Mouse (Mus musculus): ENCODE measurements around the gene Zbtb48. TPM values are rescaled to one million over a fixed set of nuclear protein-coding genes. Genes with fewer than 3 reads are reported as not detected.
A peak's percentile ranks its signal among the peaks of the same experiment; 100 is the strongest.

Gene Zbtb48
- total and polyA plus RNA-seq, 3 experiments = 12.1 to 21.4 TPM; not detected in 1

DNA sequence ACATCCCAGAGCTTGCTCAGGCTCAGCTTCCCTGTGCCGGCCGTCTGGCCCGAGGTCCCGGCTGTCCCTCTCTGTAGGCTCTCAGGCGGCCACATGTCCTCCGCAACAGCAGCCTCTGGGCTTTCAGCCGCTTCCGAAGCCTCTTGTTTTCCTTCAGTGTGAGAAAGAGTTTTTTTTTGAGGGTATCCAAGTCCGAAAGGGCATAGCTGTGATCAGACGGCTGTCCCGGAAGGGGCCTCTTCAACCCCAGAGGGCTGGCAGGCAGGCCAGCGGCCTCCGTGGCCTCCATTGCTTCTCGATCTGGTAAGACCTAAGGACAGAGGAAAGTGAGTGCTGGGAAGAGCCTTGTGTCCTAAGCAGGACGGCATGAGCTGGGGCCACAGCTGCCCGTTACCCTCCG lies 44.4 kb downstream of the Zbtb48 start:
- Histone ChIP-seq H3K9ac (ENCODE audit: control insufficient read depth, low read depth, low read length, poor library complexity, severe bottlenecking) (no peak overlapping the region), H3K36me3 (ENCODE audit: control insufficient read depth in 1 of 2, insufficient read depth in 2 of 2, low read length in 2 of 2) (peaks cover 0 to 3% of the 10 kb centered on the region in 2 experiments; a peak in 2 of 4 replicates), H3K27me3 (ENCODE audit: control insufficient read depth in 1 of 2, insufficient read depth in 2 of 2, low read length in 2 of 2) (no peaks in the 10 kb centered on the region), H3K27ac (ENCODE audit: control insufficient read depth, low read depth, low read length) (no peak overlapping the region), H3K9me3 (replicated peaks; ENCODE audit: insufficient read depth, low read length) (no peaks in the 10 kb centered on the region), H3K4me3 (ENCODE audit: control insufficient read depth in 1 of 2, insufficient read depth in 1 of 2, low read depth in 2 of 2, low read length in 2 of 2) (no peak overlapping the region), H3K4me1 (ENCODE audit: control insufficient read depth in 1 of 2, insufficient read depth in 2 of 2, low read length in 2 of 2) (peaks cover 0 to 5% of the 10 kb centered on the region in 2 experiments; a peak in 3 of 4 replicates), H3K79me2 (ENCODE audit: control insufficient read depth, insufficient read depth, low read length, poor library complexity) (peaks cover 2% of the 10 kb centered on the region; the same call in 1 of the 2 replicates)
- DNase-seq (ENCODE audit: low read depth, low spot score) = no peak
- no peak for TF ChIP-seq TBP (IDR thresholded peaks at IDR 0.05; ENCODE audit: low read depth, low read length)
- peak; percentile 72; the same call in 1 of the 2 replicates for TF ChIP-seq POLR2AphosphoS2 (IDR thresholded peaks at IDR 0.05; ENCODE audit: low read length)
- TF ChIP-seq MAX (IDR thresholded peaks at IDR 0.05; ENCODE audit: low read length) = no peak

DNA sequence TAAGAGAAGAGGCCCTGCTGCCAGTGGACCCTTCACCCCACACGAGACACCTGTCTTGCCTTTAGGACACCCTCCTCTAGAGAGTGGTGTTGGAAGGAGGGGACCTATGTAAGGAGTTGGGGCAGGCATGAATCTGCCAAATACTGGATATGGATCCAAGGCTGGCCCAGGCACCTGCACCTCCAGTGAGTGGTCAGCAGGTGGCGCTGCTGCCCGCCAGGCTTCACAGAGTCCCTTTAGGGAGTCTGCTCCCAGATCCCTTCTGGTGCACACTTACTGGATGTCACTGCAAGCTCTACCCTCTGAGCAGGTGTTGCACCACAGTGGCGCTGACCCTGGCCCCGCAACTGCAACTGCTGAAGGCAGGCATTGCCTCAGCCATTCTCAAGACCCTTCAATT lies 46.1 kb downstream of the Zbtb48 start:
- no peaks in the 10 kb centered on the region for H3K9me3 ChIP-seq (replicated peaks; ENCODE audit: insufficient read depth, low read length)
- no peaks in the 10 kb centered on the region for H3K4me1 ChIP-seq (ENCODE audit: control insufficient read depth in 1 of 2, insufficient read depth in 2 of 2, low read length in 2 of 2)
- peak; percentile 77 for DNase-seq (ENCODE audit: low read depth, low spot score)
- H3K27me3 ChIP-seq (ENCODE audit: control insufficient read depth in 1 of 2, insufficient read depth in 2 of 2, low read length in 2 of 2) = no peaks in the 10 kb centered on the region
- no peak for TF ChIP-seq ZKSCAN1 (IDR thresholded peaks at IDR 0.05; ENCODE audit: low read depth, low read length)
- no peak for TF ChIP-seq CHD2 (IDR thresholded peaks at IDR 0.05; ENCODE audit: low read length)
- no peak for TF ChIP-seq MAFK (IDR thresholded peaks at IDR 0.05; ENCODE audit: borderline replicate concordance, low read depth, low read length)
- TF ChIP-seq SMC3 (IDR thresholded peaks at IDR 0.05; ENCODE audit: low read depth, low read length) = peak; percentile 75
- no peak; the same call in 1 of the 2 replicates for TF ChIP-seq MXI1 (IDR thresholded peaks at IDR 0.05; ENCODE audit: low read depth, low read length)
- no peak for TF ChIP-seq JUND (IDR thresholded peaks at IDR 0.05; ENCODE audit: low read depth, low read length)
- TF ChIP-seq POLR2AphosphoS5 (IDR thresholded peaks at IDR 0.05; ENCODE audit: borderline replicate concordance, low read depth, low read length) = no peak
- TF ChIP-seq CTCF (IDR thresholded peaks at IDR 0.05 in 2 of 3, conservative IDR thresholded peaks at IDR 0.05 in 1 of 3; ENCODE audit: control insufficient read depth in 1 of 3, insufficient read depth in 1 of 3, low read depth in 2 of 3, low read length in 3 of 3, poor library complexity in 1 of 3, severe bottlenecking in 1 of 3) = peak; percentile 95 to 100 (median 98)
- TF ChIP-seq MYC (IDR thresholded peaks at IDR 0.05; ENCODE audit: low read depth, low read length) = no peak
- no peak for TF ChIP-seq MYB (IDR thresholded peaks at IDR 0.05; ENCODE audit: low read depth, low read length)
- no peak for TF ChIP-seq MAX (IDR thresholded peaks at IDR 0.05; ENCODE audit: low read length)
- no peak for TF ChIP-seq HCFC1 (IDR thresholded peaks at IDR 0.05; ENCODE audit: low read depth, low read length)
- TF ChIP-seq POLR2A (IDR thresholded peaks at IDR 0.05; ENCODE audit: control insufficient read depth in 1 of 2, insufficient read depth in 1 of 2, low read depth in 1 of 2, low read length in 2 of 2, poor library complexity in 1 of 2) = peak in 1 of 2 experiments; percentile 42; a peak in 1 of 4 replicates
- TF ChIP-seq ELF1 (IDR thresholded peaks at IDR 0.05; ENCODE audit: low read depth, low read length) = no peak
- TF ChIP-seq EP300 (IDR thresholded peaks at IDR 0.05; ENCODE audit: low read depth in 1 of 2, low read length in 2 of 2) = no peak
- TF ChIP-seq CHD1 (IDR thresholded peaks at IDR 0.05; ENCODE audit: low read depth, low read length) = no peak
- no peak for TF ChIP-seq ETS1 (IDR thresholded peaks at IDR 0.05; ENCODE audit: low read depth, low read length)
- no peak for TF ChIP-seq RCOR1 (IDR thresholded peaks at IDR 0.05; ENCODE audit: low read depth, low read length)
- TF ChIP-seq MEF2A (IDR thresholded peaks at IDR 0.05; ENCODE audit: extremely low read depth, insufficient replicate concordance, low read depth, low read length, poor library complexity, severe bottlenecking) = no peak
- TF ChIP-seq RAD21 (IDR thresholded peaks at IDR 0.05; ENCODE audit: low read depth, low read length) = peak; percentile 78
- TF ChIP-seq SIN3A (IDR thresholded peaks at IDR 0.05; ENCODE audit: low read length) = no peak
- peak; percentile 55; the same call in 1 of the 2 replicates for TF ChIP-seq ZC3H11A (IDR thresholded peaks at IDR 0.05; ENCODE audit: low read depth, low read length)
- TF ChIP-seq KAT2A (conservative IDR thresholded peaks at IDR 0.05; ENCODE audit: low read depth, low read length) = no peak
- TF ChIP-seq UBTF (IDR thresholded peaks at IDR 0.05; ENCODE audit: borderline replicate concordance, insufficient read depth, low read depth, low read length) = no peak
- no peak for TF ChIP-seq USF1 (IDR thresholded peaks at IDR 0.05; ENCODE audit: low read depth, low read length)
- TF ChIP-seq TCF12 (IDR thresholded peaks at IDR 0.05; ENCODE audit: low read depth, low read length) = no peak
- TF ChIP-seq TBP (IDR thresholded peaks at IDR 0.05; ENCODE audit: low read depth, low read length) = no peak
- TF ChIP-seq NELFE (IDR thresholded peaks at IDR 0.05; ENCODE audit: low read depth, low read length) = no peak
- TF ChIP-seq MAZ (IDR thresholded peaks at IDR 0.05; ENCODE audit: low read depth, low read length) = no peak
- H3K79me2 ChIP-seq (ENCODE audit: control insufficient read depth, insufficient read depth, low read length, poor library complexity) = no peaks in the 10 kb centered on the region
- no peaks in the 10 kb centered on the region; a peak in 1 of 4 replicates for H3K36me3 ChIP-seq (ENCODE audit: control insufficient read depth in 1 of 2, insufficient read depth in 2 of 2, low read length in 2 of 2)
- no peak overlapping the region for H3K9ac ChIP-seq (ENCODE audit: control insufficient read depth, low read depth, low read length, poor library complexity, severe bottlenecking)
- no peak overlapping the region for H3K4me3 ChIP-seq (ENCODE audit: control insufficient read depth in 1 of 2, insufficient read depth in 1 of 2, low read depth in 2 of 2, low read length in 2 of 2)
- H3K27ac ChIP-seq (ENCODE audit: control insufficient read depth, low read depth, low read length) = no peak overlapping the region
